Mouse (Mus musculus) heart, adult 8-10 months (tissue): Measurements from ENCODE around the gene Olfr340. TPM values are rescaled to one million over a fixed set of nuclear protein-coding genes. Genes with fewer than 3 reads are reported as not detected.
"Not testable (repeated sequence)": the region's sequence is repeated elsewhere in the genome, so short reads cannot be mapped to it uniquely, and the experiment has no call there.

Experiments used
- DNase-seq: peaks from one replicate; pipeline ENCODE4 v3.0.0; 2022; ENCODE audit warnings: low spot score
- total RNA-seq, 4 experiments: library from RNA; stranded (reverse); gene quantifications; 2 replicates each; pipeline ENCODE4 v1.2.4; 2022

Olfr340 gene
- total RNA-seq, result not detected

GRCm38 (mm10) chr2:36452287-36452686 is at the start of gene Olfr340:
Gene Olfr340, plus strand, starts transcription at chr2:36452587.
- no peak for DNase-seq

- not testable (repeated sequence) for DNase-seq
Measured at GRCm38 (mm10) chr2:36415174-36415573, 37.2 kb upstream of the Olfr340 start.

DNA sequence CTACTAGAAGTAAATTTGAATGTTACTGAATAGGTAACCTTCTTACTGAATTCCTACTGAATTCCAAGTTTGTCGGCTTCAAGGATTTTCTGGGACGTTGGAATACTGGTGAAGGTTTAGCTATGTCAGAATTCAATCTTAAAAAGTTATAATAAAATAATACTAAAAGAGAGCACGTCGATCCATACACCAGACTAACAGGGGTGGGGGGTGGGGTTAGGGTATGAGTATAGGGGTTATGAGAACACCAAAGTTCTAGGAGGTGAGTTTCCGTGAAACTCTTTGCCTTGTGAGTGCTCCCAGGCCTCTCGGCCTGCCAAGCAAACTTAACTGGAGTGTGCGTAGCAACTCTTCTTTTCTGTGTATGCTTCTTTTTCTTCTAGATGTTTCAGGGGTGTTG is 36.8 kb upstream of the Olfr340 start:
- DNase-seq, result not testable (repeated sequence)

DNA sequence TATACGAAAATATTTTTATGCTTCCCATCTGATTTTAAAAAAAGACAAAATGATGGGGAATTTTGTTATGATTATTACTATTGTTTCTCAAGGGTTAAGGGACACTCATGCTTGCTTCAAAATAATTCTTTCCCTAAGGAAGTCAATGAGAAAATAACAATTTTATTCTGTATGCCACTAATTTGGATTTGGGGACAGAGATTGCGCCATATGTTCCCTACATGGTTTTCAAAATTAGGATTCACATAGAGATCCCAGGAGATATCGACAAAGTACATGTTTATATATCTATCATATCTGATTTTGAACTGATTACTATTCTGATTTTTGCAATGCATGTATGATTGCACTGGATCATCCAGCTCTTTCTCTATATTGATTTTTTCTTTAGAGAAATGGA is 33.7 kb upstream of the Olfr340 start, which contains the start of gene Olfr339:
Gene Olfr339, plus strand, starts transcription at position 301 of the 400 bp plus-strand sequence.
- DNase-seq, result no peak

- DNase-seq, result no peak
Measured at GRCm38 (mm10) chr2:36473634-36474033, 21.2 kb downstream of the Olfr340 start.

DNA sequence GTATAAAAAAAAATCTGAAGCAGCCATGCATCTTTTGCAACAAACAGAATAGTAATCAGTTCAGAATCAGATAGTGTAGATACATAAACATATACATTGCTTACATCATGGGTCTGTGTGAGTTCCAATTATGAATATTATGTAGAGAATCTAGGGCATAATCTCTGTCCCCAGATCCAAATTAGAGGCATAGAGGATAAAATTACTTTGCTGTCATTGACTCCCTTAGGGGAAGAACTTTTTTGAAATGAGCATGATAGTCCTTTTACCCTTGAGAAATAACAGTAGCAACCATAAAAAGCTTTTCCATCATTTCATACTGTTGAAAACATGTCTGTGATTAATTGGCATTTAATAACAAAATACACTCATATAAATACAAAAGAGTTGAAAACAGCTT is 30.0 kb downstream of the Olfr340 start, which contains the start of gene Olfr341:
Gene Olfr341, minus strand, starts transcription at position 101 of the 400 bp plus-strand sequence.
- no peak for DNase-seq

Other genes with a start within 250 kb of the Olfr340 start
- 10 to 100 TPM; 10.9 to 23.6 (median 16.1) TPM for gene Ptgs1, start 222.2 kb upstream of the Olfr340 start, total RNA-seq
- not detected for gene Olfr338, start 79.1 kb upstream of the Olfr340 start, total RNA-seq
- gene Olfr339, start 33.6 kb upstream of the Olfr340 start, total RNA-seq, result not detected
- not detected for gene Olfr341, start 29.9 kb downstream of the Olfr340 start, total RNA-seq
- gene Olfr342, start 72.4 kb downstream of the Olfr340 start, total RNA-seq, result not detected
- gene Olfr344, start 114.1 kb downstream of the Olfr340 start, total RNA-seq, result under 1 TPM in 1 of 4 experiments, not detected in 3; 0.06 TPM
- not detected for gene Olfr345, start 187.5 kb downstream of the Olfr340 start, total RNA-seq
- gene Olfr346, start 233.2 kb downstream of the Olfr340 start, total RNA-seq, result not detected